Mouse (Mus musculus) left cerebral cortex, adult 18-20 months (tissue): ENCODE measurements at regions not wholly inside any gene's neighbourhood (a gene's known extent, or its start where the extent isn't known, plus 50 kb on each side); places are given as distances from the start of the nearest gene placed in this dataset.

ENCODE experiments used
- DNase-seq, 2 experiments: peaks; one replicate each; pipeline ENCODE4 v3.0.0; 2021 to 2022; ENCODE audit warnings: low spot score in 2 of 2, mixed read lengths in 1 of 2

DNA sequence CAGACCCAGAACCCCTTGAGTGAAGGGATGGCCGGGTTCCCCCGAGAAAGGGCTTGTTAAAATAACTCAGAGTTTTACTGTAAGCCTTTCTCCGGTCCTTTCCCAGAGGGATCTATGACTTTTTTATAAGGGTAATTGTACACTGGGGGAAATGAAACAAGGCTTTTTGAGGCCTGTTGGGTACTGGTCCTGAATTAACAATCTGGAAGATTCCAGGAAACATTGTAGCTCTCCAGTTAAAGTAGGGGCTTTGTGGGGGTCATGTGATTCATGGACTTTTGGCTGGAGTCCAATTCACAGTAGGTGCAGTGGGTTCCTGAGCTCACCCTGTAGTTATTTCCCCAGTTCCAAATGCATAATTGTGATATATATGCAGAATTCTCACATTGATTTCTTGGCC, 77.1 kb upstream of the Fndc3a start:
- DNase-seq = no peak

DNA sequence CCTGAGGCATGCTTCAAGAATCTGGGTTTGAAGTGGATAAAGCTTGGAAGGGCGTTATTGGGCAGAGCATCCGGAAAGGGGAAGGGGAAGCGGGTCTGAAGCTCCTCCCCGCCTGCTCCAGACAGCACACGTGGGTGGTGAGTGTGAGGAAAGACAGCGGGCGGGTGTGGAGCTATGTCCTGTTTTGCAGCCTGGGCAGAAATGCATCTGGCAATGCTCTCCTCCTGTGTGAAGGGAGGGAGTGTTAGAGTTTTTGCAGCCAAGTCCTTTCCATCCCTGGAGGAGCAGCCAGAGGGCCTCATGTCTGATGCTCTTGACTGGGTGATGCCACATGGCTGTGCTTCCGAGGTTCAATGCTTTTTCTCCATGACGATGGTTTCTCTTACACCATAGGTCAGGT, 73.4 kb upstream of the Fndc3a start:
- DNase-seq = peak; percentile 28 to 54

DNA sequence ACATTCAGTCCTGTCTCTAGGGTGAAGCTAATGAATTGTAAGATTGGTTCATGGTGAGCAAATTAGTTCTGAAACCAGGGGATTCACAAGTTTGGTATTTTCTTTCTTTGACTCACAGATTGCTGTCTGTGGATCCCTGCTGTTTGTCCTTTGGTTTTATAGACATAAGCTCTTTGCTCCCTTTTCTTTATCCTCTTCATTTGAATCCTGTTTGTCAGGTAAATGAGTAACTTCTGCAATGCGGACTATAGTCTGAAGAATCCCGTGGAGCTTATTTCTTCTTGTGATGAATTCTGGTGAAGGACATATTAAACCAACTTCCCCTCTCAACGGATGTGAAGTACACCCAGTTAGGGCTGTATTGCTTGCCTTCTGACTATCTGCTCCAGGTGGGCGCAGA, 69.6 kb upstream of the Fndc3a start:
- DNase-seq = no peak

DNA sequence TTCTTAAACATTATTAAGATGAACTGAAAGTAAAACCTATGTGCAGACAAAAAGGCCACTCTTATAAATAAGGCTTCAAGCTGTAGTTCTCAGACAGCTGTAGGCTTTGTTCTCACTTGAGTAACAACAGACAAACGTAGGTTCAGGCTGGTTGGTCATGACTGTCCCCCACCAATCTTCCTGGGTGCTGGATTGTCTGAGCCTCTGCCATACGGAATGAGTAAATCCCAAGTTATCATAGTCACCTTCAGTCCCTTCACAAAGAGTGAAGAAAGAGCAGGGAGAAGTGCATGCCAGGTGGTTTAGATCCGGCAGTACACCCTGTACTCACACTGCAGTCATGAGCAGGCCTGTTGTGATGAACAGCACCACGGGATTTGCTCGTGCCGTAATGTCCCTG, 69.0 kb upstream of the Fndc3a start:
- DNase-seq = no peak

DNA sequence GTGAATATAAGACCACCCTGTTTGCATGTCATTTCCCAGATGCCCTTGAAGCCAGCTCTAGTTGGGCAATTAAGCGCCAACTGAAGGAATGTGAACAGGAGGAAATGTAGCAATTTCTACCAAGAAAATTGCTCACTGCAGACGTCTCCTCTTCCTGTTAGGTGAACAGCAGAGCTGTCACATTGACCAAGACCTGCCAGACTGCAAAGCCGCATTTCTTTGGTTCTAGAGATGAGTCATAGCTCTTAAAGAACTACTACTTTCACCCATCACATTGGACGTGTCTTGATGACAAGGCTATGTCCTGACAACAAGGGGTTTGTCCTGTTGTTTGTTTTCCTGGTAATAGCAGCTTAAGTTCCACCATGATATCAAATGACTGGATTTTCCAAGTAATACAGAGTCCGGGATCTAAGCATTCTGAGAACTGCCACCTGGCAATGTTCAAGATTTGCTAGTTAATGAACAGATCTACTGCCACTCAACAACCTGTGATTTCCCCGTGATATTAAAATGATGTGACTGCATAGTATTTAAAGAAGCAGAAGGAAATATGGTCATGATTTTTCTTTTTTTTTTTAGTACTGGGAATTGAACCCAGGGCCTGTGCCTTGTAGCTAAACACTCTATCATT, 68.2 kb upstream of the Fndc3a start:
- DNase-seq = no peak

DNA sequence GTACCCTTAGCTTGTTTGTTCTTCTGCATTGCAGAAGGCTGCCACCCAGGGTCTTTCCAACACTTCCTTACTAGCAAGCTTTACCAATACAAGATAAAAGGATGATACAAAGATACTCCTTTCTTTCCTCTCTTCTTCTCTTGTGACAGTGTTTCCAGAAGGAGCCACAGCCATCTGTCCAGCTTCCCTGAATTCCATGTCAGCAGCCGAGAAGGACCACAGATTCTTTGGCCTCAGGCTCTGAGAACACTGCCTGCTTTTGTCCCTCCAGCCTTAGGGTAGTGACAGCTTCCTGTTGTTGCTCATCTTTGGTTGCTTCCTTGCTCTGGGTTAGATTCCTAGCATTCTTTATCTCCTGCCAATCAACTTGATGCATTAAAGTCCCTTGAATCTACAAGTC, 60.4 kb upstream of the Fndc3a start:
- DNase-seq = no peak

DNA sequence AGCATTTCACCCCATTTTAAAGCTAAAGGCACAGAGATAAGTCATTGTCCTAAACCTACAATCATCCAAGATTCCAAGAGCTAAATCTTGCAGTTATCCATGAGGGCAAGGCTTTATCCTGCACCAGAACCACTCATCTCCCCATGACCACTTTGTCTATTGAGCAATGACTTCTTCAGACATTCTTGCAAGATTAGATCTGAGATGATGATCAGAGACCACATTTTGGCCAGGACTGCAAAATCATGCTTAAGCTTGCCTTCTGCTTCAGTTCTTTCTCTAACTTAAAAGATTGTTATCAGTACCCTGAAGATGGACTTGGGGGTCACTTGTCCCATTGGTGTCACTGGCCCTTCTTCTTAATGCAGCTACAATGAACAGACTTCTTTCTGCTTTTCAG, 50.3 kb upstream of the Fndc3a start:
- no peak for DNase-seq
